Mouse (Mus musculus) hindlimb bud, embryonic 11.5 days (tissue): ENCODE measurements around the gene Hist1h4j.

Experiments
- DNase-seq: peaks from one replicate; pipeline ENCODE4 v3.0.0-alpha.2; 2012; ENCODE audit warnings: low read depth, low spot score; ENCODE audit errors: extremely low spot score

Hist1h4j gene

DNA sequence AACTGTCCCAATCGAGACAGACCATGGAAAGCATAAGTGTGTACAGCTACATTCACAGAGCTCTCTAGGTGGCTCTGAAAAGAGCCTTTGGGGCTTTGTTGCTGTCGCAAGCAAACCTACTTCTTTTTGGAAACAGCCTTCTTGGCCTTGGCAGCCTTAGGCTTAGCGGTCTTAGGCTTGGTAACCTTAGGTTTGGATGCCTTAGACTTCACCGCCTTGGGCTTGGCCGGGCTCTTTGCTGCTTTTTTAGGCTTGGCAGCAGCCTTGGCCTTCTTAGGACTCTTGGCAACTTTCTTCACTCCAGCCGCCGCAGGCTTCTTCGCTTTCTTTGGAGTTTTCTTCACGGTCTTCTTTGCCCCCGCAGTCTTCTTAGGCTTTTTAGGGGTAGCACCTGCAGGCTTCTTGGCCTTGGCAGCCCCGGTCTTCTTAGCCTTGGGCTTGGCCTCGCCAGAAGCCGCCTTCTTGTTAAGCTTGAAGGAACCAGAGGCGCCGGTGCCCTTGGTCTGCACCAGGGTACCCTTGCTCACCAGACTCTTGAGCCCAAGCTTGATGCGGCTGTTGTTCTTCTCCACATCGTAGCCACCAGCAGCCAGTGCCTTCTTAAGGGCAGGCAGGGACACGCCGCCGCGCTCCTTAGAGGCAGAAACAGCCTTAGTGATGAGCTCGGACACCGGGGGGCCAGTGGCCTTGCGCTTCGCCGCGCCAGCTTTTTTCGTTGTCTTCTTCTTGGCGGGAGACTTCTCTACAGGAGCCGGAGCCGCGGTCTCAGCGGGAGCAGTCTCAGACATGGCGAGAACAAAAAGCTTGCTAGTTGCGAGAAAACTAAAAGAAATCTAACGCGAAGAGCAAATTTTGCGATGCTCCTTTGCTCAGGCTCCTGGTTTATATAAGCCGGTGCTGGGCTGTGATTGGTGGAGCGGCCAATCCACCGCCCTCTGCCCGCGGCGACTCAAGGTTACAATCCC, 45.2 kb downstream of the Hist1h4j start, which contains the start of gene Hist1h1b:
Gene Hist1h1b (minus strand): TSS at position 859 of the 965 bp plus-strand sequence.
- DNase-seq = peak; percentile 78

DNA sequence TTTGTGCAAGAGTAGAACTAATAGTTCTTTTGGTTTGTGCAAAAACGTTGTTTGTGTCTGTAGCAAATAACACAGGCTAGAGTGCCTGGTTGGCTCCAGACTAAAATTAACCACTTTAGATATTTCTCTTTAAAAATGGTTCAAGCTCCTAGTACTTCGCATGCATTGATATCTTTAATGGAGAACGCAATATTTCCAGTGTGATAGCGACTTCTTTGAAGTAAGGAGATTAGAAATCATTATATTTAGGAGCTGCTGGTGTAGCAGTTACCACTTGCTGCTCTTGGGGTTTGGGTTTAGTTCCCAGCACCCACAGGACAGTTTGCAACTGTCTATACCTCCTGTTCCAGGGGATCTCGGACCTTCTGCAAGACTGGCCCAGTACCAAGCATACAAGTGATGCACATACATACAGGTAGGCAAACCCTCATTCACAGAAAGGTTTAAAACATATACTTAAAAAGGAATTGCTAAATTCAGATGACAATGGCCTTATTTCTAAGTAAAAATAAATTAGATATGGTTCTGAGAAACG, 46.2 kb downstream of the Hist1h4j start:
- DNase-seq = no peak

DNA sequence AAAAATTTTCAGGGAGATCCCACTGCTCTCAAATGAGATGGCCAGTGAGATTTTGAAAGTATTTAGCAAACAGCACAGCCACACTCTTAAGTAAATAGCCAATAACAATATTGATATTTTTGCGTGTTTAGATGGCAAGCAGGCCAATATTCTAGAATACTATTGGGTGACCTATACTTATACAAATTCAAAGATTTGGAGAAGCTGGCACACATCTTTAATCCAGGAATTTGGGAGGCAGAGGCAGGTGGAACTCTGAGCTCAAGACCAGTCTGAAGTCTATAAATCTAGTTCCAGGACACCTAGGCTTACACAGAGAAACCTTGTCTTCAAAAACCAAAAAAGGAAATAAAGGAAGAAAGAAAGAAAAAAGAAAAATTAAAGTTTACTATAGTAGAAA, 46.8 kb downstream of the Hist1h4j start:
- DNase-seq = no peak

DNA sequence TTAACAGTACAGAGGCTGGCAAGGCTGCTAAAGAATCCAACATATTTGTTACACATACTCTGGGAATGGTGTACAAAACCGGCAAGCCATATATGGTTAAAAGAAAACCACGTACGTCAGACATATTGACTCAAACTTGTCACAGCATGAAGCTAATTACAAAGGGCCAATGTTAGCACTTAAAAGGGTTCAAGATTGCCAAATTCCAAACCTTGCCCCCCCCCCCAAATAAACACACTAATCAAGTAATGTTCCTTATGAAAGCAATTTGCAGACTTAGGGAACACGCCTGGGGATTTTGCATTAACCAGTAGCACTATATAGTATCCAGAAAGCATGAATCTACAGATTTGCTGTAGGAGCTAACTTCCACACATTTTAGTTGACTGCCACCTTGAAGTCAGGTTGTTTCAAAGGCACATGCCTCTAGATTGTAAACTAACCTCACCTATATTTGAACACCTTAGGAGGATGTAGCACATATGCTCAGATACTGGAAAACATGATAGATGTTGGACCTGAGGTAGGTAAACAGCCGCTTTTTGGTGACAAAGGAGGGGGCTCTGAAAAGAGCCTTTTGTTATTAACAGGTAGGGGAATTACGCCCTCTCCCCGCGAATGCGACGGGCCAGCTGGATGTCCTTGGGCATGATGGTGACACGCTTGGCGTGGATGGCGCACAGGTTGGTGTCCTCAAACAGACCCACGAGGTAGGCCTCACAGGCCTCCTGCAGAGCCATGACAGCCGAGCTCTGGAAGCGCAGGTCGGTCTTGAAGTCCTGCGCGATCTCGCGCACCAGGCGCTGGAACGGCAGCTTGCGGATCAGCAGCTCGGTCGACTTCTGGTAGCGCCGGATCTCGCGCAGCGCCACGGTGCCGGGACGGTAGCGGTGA, 47.7 kb downstream of the Hist1h4j start:
- peak; percentile 79 for DNase-seq

DNA sequence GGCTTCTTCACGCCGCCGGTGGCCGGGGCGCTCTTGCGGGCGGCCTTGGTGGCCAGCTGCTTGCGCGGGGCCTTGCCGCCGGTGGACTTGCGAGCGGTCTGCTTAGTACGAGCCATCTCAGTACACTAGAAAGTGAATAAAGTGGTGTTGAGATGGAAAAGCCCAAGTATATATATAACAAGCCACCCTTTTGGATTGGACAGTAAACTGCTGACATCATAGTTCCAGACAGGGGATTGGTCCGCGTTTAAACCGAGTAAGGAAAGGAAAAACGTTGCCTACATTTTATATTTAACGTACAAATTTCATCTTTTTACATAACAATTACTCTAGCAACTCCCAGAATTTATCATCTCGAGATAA, 48.4 kb downstream of the Hist1h4j start, which contains the start of gene Hist1h3i:
Gene Hist1h3i (minus strand): TSS at position 116 of the 363 bp plus-strand sequence.
- DNase-seq = peak; percentile 96

DNA sequence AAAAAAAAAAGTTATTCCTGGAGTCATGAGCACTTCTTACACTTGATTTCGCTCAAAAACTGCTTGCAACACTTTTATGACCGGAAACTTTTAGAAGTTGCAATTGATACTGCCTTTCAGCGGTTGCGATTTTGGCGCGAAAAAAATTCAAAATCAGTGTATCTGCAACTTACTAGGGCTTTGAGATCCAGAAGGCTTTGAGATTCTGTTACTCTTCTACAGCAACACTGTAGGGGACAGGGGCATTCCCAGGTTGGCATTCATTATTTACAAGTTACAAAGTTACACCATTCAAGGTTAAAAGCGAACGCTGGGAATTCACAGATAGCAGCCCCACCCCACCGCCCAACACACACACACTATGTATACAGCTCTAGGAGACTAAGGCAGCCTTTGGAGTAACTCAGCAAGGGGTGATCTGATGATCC, 48.9 kb downstream of the Hist1h4j start:
- DNase-seq = no peak

DNA sequence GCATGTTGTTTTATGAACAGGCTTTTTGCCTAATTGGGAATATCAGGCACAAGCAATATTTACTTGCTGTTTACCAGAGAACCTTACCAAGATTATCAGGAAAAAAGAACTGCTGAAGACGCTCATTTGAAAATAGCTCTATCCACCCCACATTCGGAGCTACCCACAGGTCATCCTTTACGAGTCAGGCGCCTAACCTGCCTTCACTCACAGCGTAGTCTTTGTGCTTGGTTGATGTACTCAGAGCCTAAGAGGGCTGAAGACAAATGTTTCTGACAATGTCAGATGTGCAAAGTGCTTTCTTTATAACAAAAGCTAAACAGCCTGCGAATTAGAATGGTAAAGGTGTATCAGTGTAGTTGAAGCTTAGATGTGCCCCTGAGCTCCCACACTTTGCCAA, 49.4 kb downstream of the Hist1h4j start:
- no peak for DNase-seq
